Comparison of ENCODE assay signal across 24 mouse cellular contexts in genomic region chrX:140165966-140166365, GRCm38 (mm10).
A peak's percentile ranks its signal among the peaks of the same experiment; 100 is the strongest.
DNase-seq lines count a peak whose midpoint lies in the region; ATAC-seq and TF ChIP-seq lines count a peak whose summit lies in the region.
"Had no signal": no experiment of that assay in that cellular context is flagged by ENCODE, and none has a peak within 500 bp of the region (broad histone marks: within the 10 kb centered on the region; RNA-seq: fewer than 3 reads in every experiment).

No protein-coding gene starts in this region.

- H3K9me3 ChIP-seq in embryonic facial prominence, embryonic 14.5 days (ENCODE audit: control insufficient read depth, low read length) = no peaks in the 10 kb centered on the region
- no peaks in the 10 kb centered on the region for H3K9me3 ChIP-seq in embryonic facial prominence, embryonic 10.5 days
- H3K9me3 ChIP-seq in intestine, embryonic 15.5 days = no peaks in the 10 kb centered on the region
- H3K9me3 ChIP-seq in midbrain, embryonic 13.5 days = no peaks in the 10 kb centered on the region
- no peaks in the 10 kb centered on the region for H3K9me3 ChIP-seq in hindbrain, postnatal 0 days (ENCODE audit: low read length)
- H3K9me3 ChIP-seq: embryonic facial prominence, embryonic 13.5 days; forebrain, embryonic 13.5 days had no signal

- no peaks in the 10 kb centered on the region for H3K36me3 ChIP-seq in embryonic facial prominence, embryonic 14.5 days (ENCODE audit: control insufficient read depth, insufficient read depth, low read length)
- no peaks in the 10 kb centered on the region for H3K36me3 ChIP-seq in embryonic facial prominence, embryonic 10.5 days (replicated peaks)
- no peaks in the 10 kb centered on the region for H3K36me3 ChIP-seq in liver, adult 2 months (ENCODE audit: control insufficient read depth, insufficient read depth, low read length)
- no peaks in the 10 kb centered on the region for H3K36me3 ChIP-seq in intestine, embryonic 15.5 days
- H3K36me3 ChIP-seq in midbrain, embryonic 13.5 days = no peaks in the 10 kb centered on the region
- H3K36me3 ChIP-seq in hindbrain, postnatal 0 days (ENCODE audit: insufficient read depth, low read length) = no peaks in the 10 kb centered on the region
- H3K36me3 ChIP-seq: embryonic facial prominence, embryonic 13.5 days had no signal

- H3K27me3 ChIP-seq in embryonic facial prominence, embryonic 14.5 days (replicated peaks; ENCODE audit: control insufficient read depth, insufficient read depth, low read length) = peaks cover 18% of the 10 kb centered on the region
- H3K27me3 ChIP-seq in embryonic facial prominence, embryonic 10.5 days (replicated peaks; ENCODE audit: low read depth, poor library complexity, severe bottlenecking) = peaks cover 99% of the 10 kb centered on the region
- no peaks in the 10 kb centered on the region for H3K27me3 ChIP-seq in liver, adult 2 months (ENCODE audit: control insufficient read depth, insufficient read depth, low read length)
- 0 out of 2 replicates have a peak, but pooled peaks cover 6% of the 10 kb centered on the region for H3K27me3 ChIP-seq in intestine, embryonic 15.5 days (replicated peaks)
- peaks cover 45% of the 10 kb centered on the region for H3K27me3 ChIP-seq in midbrain, embryonic 13.5 days
- no peaks in the 10 kb centered on the region for H3K27me3 ChIP-seq in hindbrain, postnatal 0 days (ENCODE audit: insufficient read depth, low read length)

- no peak for ATAC-seq in embryonic facial prominence, embryonic 14.5 days (ENCODE audit: low read depth)
- ATAC-seq in intestine, embryonic 15.5 days = peak; percentile 94
- no peak for ATAC-seq in midbrain, embryonic 13.5 days
- no peak for ATAC-seq in hindbrain, postnatal 0 days
- ATAC-seq: forebrain, embryonic 13.5 days; midbrain, embryonic 16.5 days had no signal

- no peak for TF ChIP-seq POLR2A in liver, adult 2 months (IDR thresholded peaks at IDR 0.05; ENCODE audit: extremely low read depth, insufficient read depth, low read length)

- TF ChIP-seq CTCF in liver, adult 2 months (IDR thresholded peaks at IDR 0.05; ENCODE audit: low read depth, low read length) = no peak
- no peak for TF ChIP-seq CTCF in hindbrain, postnatal 0 days (IDR thresholded peaks at IDR 0.05; ENCODE audit: low read depth)

- H3K27ac ChIP-seq in embryonic facial prominence, embryonic 14.5 days (replicated peaks; ENCODE audit: low read depth, low read length) = no peak overlapping the region
- no peak overlapping the region for H3K27ac ChIP-seq in embryonic facial prominence, embryonic 10.5 days (replicated peaks)
- H3K27ac ChIP-seq in liver, adult 2 months (replicated peaks; ENCODE audit: insufficient read depth, low read depth, low read length) = no peak overlapping the region
- no peak overlapping the region for H3K27ac ChIP-seq in intestine, embryonic 15.5 days
- no peak overlapping the region for H3K27ac ChIP-seq in midbrain, embryonic 13.5 days
- no peak overlapping the region for H3K27ac ChIP-seq in hindbrain, postnatal 0 days
- H3K27ac ChIP-seq: embryonic facial prominence, embryonic 13.5 days; forebrain, embryonic 13.5 days; layer of hippocampus, adult 2 months had no signal

- H3K9ac ChIP-seq in embryonic facial prominence, embryonic 14.5 days (ENCODE audit: low read depth, low read length) = no peak overlapping the region
- H3K9ac ChIP-seq in liver, adult 2 months (ENCODE audit: low read depth, low read length) = no peak overlapping the region
- no peak overlapping the region for H3K9ac ChIP-seq in intestine, embryonic 15.5 days
- no peak overlapping the region for H3K9ac ChIP-seq in midbrain, embryonic 13.5 days (replicated peaks)
- H3K9ac ChIP-seq in hindbrain, postnatal 0 days (replicated peaks; ENCODE audit: low read length) = no peak overlapping the region
- H3K9ac ChIP-seq: embryonic facial prominence, embryonic 13.5 days; forebrain, embryonic 13.5 days had no signal

- peak; percentile 3 for DNase-seq in embryonic facial prominence, embryonic 14.5 days (ENCODE audit: low spot score)
- no peak for DNase-seq in embryonic facial prominence, embryonic 10.5 days (ENCODE audit: low spot score)
- DNase-seq in liver, adult 2 months (ENCODE audit: extremely low read depth, low read depth, low spot score) = peak; percentile 25
- DNase-seq in liver = no peak
- DNase-seq in kidney, postnatal 25 days = peak; percentile 9 to 64
- DNase-seq in hindbrain, postnatal 0 days (ENCODE audit: low spot score) = no peak
- DNase-seq: adrenal gland, postnatal 14 days; cerebellum, adult 2 months; cerebellum, postnatal 25 days; gastrocnemius, postnatal 14 days; heart, adult 11 months; lung, adult 18-20 months; lung, postnatal 4 days; right cerebral cortex, adult 18-20 months; right cerebral cortex, postnatal 4 days; thymus, postnatal 14 days had no signal

- H3K79me2 ChIP-seq in liver, adult 2 months (ENCODE audit: control insufficient read depth, insufficient read depth, low read length) = no peaks in the 10 kb centered on the region

- no peak overlapping the region for H3K4me3 ChIP-seq in embryonic facial prominence, embryonic 14.5 days (ENCODE audit: low read depth, low read length)
- H3K4me3 ChIP-seq in embryonic facial prominence, embryonic 10.5 days = no peak overlapping the region
- H3K4me3 ChIP-seq in liver, adult 2 months (ENCODE audit: insufficient read depth, low read depth, low read length) = no peak overlapping the region
- H3K4me3 ChIP-seq in intestine, embryonic 15.5 days (replicated peaks) = no peak overlapping the region
- H3K4me3 ChIP-seq in midbrain, embryonic 13.5 days (replicated peaks) = no peak overlapping the region
- H3K4me3 ChIP-seq in hindbrain, postnatal 0 days (ENCODE audit: low read length) = no peak overlapping the region
- H3K4me3 ChIP-seq: embryonic facial prominence, embryonic 13.5 days; forebrain, embryonic 13.5 days; layer of hippocampus, adult 2 months; myocyte had no signal

- no peak overlapping the region for H3K4me2 ChIP-seq in embryonic facial prominence, embryonic 14.5 days (ENCODE audit: low read depth, low read length)
- no peak overlapping the region for H3K4me2 ChIP-seq in intestine, embryonic 15.5 days (replicated peaks)
- no peak overlapping the region for H3K4me2 ChIP-seq in midbrain, embryonic 13.5 days (replicated peaks)
- no peak overlapping the region for H3K4me2 ChIP-seq in hindbrain, postnatal 0 days (ENCODE audit: low read depth, low read length)
- H3K4me2 ChIP-seq: embryonic facial prominence, embryonic 13.5 days; forebrain, embryonic 13.5 days; heart, embryonic 11.5 days had no signal

- H3K4me1 ChIP-seq in embryonic facial prominence, embryonic 14.5 days (ENCODE audit: control insufficient read depth, insufficient read depth, low read length) = no peaks in the 10 kb centered on the region
- no peaks in the 10 kb centered on the region for H3K4me1 ChIP-seq in embryonic facial prominence, embryonic 10.5 days
- H3K4me1 ChIP-seq in liver, adult 2 months (ENCODE audit: control insufficient read depth, insufficient read depth, low read length) = no peaks in the 10 kb centered on the region
- H3K4me1 ChIP-seq in intestine, embryonic 15.5 days (replicated peaks) = no peaks in the 10 kb centered on the region
- no peaks in the 10 kb centered on the region for H3K4me1 ChIP-seq in midbrain, embryonic 13.5 days (replicated peaks)
- no peaks in the 10 kb centered on the region for H3K4me1 ChIP-seq in hindbrain, postnatal 0 days (ENCODE audit: insufficient read depth, low read length)
- H3K4me1 ChIP-seq: embryonic facial prominence, embryonic 13.5 days; forebrain, embryonic 13.5 days had no signal

- 74% methylated on average over 3 of the region's 3 CpGs for WGBS in embryonic facial prominence, embryonic 14.5 days
- WGBS in embryonic facial prominence, embryonic 10.5 days = 81% methylated on average over 3 of the region's 3 CpGs
- 19% methylated on average over 3 of the region's 3 CpGs for WGBS in liver, adult 2 months
- WGBS in intestine, embryonic 15.5 days = 56% methylated on average over 3 of the region's 3 CpGs
- WGBS in midbrain, embryonic 13.5 days = 84% methylated on average over 3 of the region's 3 CpGs
- 84% methylated on average over 3 of the region's 3 CpGs for WGBS in hindbrain, postnatal 0 days

Comparison
In these comparisons a context has a peak if more than half of its experiments do, and no peak if none do; other contexts are left out.
1. DNase-seq: peak in embryonic facial prominence, embryonic 14.5 days (single experiment), liver, adult 2 months (single experiment) and kidney, postnatal 25 days (2 of 2); none in embryonic facial prominence, embryonic 10.5 days (single experiment), liver (single experiment) and hindbrain, postnatal 0 days (single experiment).